Mouse (Mus musculus) erythroblast, embryonic 14.5 days (primary cell): ENCODE results near the gene Ankrd63. TPM values are rescaled to one million over a fixed set of nuclear protein-coding genes. Genes with fewer than 3 reads are reported as not detected.

Experiments used
- H3K27me3 ChIP-seq: 2 replicates; pipeline ENCODE4 v1.6.1; 2012; ENCODE audit warnings: inconsistent platforms; ENCODE audit not compliant: control insufficient read depth
- H3K36me3 ChIP-seq: 2 replicates; pipeline ENCODE4 v1.6.1; 2012; ENCODE audit warnings: mild to moderate bottlenecking, inconsistent platforms; ENCODE audit not compliant: control insufficient read depth
- H3K4me1 ChIP-seq: 2 replicates; pipeline ENCODE4 v1.6.1; 2012; ENCODE audit warnings: inconsistent platforms; ENCODE audit not compliant: control insufficient read depth
- H3K4me3 ChIP-seq: replicated peaks from 2 replicates; pipeline ENCODE3; 2012; ENCODE audit warnings: moderate library complexity, mild to moderate bottlenecking, inconsistent platforms
- H3K9me3 ChIP-seq: 2 replicates; pipeline ENCODE4 v1.6.1; 2012; ENCODE audit warnings: low read length, inconsistent platforms, mixed read lengths; ENCODE audit not compliant: control insufficient read depth
- GATA1 ChIP-seq: IDR thresholded peaks from 2 replicates; pipeline ENCODE4 v1.6.1; 2012; ENCODE audit warnings: low read length, inconsistent platforms, mixed read lengths
- TAL1 ChIP-seq: IDR thresholded peaks from 3 replicates; pipeline ENCODE4 v1.6.1; 2012; ENCODE audit warnings: low read length, inconsistent platforms, mixed read lengths
- polyA plus RNA-seq: library from polyadenylated mRNA; stranded (reverse); fragments of >175 nt; gene quantifications from 2 replicates; pipeline ENCODE4 v1.2.3, GENCODE M21; 2012

Gene Ankrd63
- polyA plus RNA-seq, 1 experiment = not detected

- no peak for TF ChIP-seq TAL1
- Histone ChIP-seq H3K27me3 (peaks cover 50% of the 10 kb centered on the region), H3K9me3 (no peaks in the 10 kb centered on the region), H3K4me1 (peaks cover 7% of the 10 kb centered on the region), H3K4me3 (no peak within 1 kb of the TSS), H3K36me3 (no peaks in the 10 kb centered on the region)
Observed at GRCm38 (mm10) chr2:118728337-118728736, 24.6 kb upstream of the Ankrd63 start, which contains the start of gene Plcb2. Plcb2 (minus strand) TSS chr2:118728438.

GRCm38 (mm10) chr2:118727911-118728310, 24.1 kb upstream of the Ankrd63 start:
- Histone ChIP-seq H3K4me1 (peaks cover 7% of the 10 kb centered on the region), H3K4me3 (no peak overlapping the region), H3K36me3 (no peaks in the 10 kb centered on the region), H3K9me3 (no peaks in the 10 kb centered on the region), H3K27me3 (peaks cover 54% of the 10 kb centered on the region)
- TF ChIP-seq GATA1 = no peak
- TF ChIP-seq TAL1 = no peak

- Histone ChIP-seq H3K36me3 (no peaks in the 10 kb centered on the region), H3K4me1 (peaks cover 7% of the 10 kb centered on the region), H3K9me3 (no peaks in the 10 kb centered on the region), H3K4me3 (no peak overlapping the region), H3K27me3 (peaks cover 53% of the 10 kb centered on the region)
- TF ChIP-seq GATA1 = no peak
- no peak for TF ChIP-seq TAL1
Observed at GRCm38 (mm10) chr2:118726873-118727272, 23.1 kb upstream of the Ankrd63 start.

- Histone ChIP-seq H3K27me3 (peaks cover 46% of the 10 kb centered on the region), H3K4me1 (peaks cover 5% of the 10 kb centered on the region), H3K36me3 (no peaks in the 10 kb centered on the region), H3K4me3 (no peak overlapping the region), H3K9me3 (no peaks in the 10 kb centered on the region)
- TF ChIP-seq GATA1 (no peak), TAL1 (no peak)
Observed at GRCm38 (mm10) chr2:118725511-118725910, 21.7 kb upstream of the Ankrd63 start.

GRCm38 (mm10) chr2:118723693-118724486, 20.1 kb upstream of the Ankrd63 start:
- no peak for TF ChIP-seq GATA1
- TF ChIP-seq TAL1 = no peak
- H3K36me3 ChIP-seq = no peaks in the 10 kb centered on the region
- no peaks in the 10 kb centered on the region for H3K9me3 ChIP-seq
- peaks cover 35% of the 10 kb centered on the region for H3K27me3 ChIP-seq
- peaks cover 5% of the 10 kb centered on the region for H3K4me1 ChIP-seq
- H3K4me3 ChIP-seq = no peak overlapping the region

- H3K4me3 ChIP-seq = no peak overlapping the region
- TF ChIP-seq GATA1 (no peak), TAL1 (no peak)
- no peaks in the 10 kb centered on the region for H3K9me3 ChIP-seq
- no peaks in the 10 kb centered on the region for H3K36me3 ChIP-seq
- H3K4me1 ChIP-seq = no peaks in the 10 kb centered on the region
- peaks cover 16% of the 10 kb centered on the region for H3K27me3 ChIP-seq
Observed at GRCm38 (mm10) chr2:118716677-118717076, 12.9 kb upstream of the Ankrd63 start.

GRCm38 (mm10) chr2:118714230-118714629, 10.5 kb upstream of the Ankrd63 start:
- H3K36me3 ChIP-seq = no peaks in the 10 kb centered on the region
- TF ChIP-seq TAL1 (no peak), GATA1 (no peak)
- no peaks in the 10 kb centered on the region for H3K9me3 ChIP-seq
- no peak overlapping the region for H3K4me3 ChIP-seq
- H3K27me3 ChIP-seq = peaks cover 40% of the 10 kb centered on the region
- no peaks in the 10 kb centered on the region for H3K4me1 ChIP-seq

- Histone ChIP-seq H3K36me3 (no peaks in the 10 kb centered on the region), H3K27me3 (peaks cover 44% of the 10 kb centered on the region), H3K9me3 (no peaks in the 10 kb centered on the region), H3K4me1 (no peaks in the 10 kb centered on the region), H3K4me3 (no peak overlapping the region)
- TF ChIP-seq TAL1 (no peak), GATA1 (no peak)
Observed at GRCm38 (mm10) chr2:118713631-118714030, 9.9 kb upstream of the Ankrd63 start.

- Histone ChIP-seq H3K27me3 (peaks cover 70% of the 10 kb centered on the region), H3K36me3 (no peaks in the 10 kb centered on the region), H3K4me1 (no peaks in the 10 kb centered on the region), H3K4me3 (no peak overlapping the region), H3K9me3 (no peaks in the 10 kb centered on the region)
- no peak for TF ChIP-seq GATA1
- no peak for TF ChIP-seq TAL1
Observed at GRCm38 (mm10) chr2:118711038-118711494, 7.3 kb upstream of the Ankrd63 start.

- H3K36me3 ChIP-seq = no peaks in the 10 kb centered on the region
- H3K4me1 ChIP-seq = no peaks in the 10 kb centered on the region
- peaks cover 83% of the 10 kb centered on the region for H3K27me3 ChIP-seq
- H3K9me3 ChIP-seq = no peaks in the 10 kb centered on the region
- TF ChIP-seq GATA1 = no peak
- TF ChIP-seq TAL1 = no peak
- no peak overlapping the region for H3K4me3 ChIP-seq
Observed at GRCm38 (mm10) chr2:118709655-118710221, 6.0 kb upstream of the Ankrd63 start.
